Mouse (Mus musculus): Measurements from ENCODE around the gene Gja6. TPM values are rescaled to one million over a fixed set of nuclear protein-coding genes. Genes with fewer than 3 reads are reported as not detected.

Gene Gja6
- total RNA-seq, 2 experiments from 2014 or later, result 1.0 to 1.1 TPM

DNA sequence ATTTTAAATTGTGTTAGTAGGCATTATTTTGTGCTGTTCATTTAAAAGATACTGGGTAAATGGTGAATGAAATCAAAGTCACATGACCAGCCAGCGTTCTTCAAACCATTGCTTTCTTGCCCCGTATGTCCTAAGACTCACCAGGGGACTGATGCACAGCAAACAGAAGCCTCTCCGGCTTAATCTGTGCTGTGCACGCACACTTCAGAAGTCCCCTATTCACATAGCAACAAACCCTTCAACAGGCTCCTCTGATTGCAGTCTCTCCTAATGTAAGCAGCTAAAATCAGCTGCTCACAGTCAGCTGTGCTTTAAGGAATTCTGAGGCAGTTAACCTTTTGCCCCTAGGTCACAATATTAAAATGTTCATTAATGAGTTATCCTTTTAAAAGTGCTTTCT is 41.8 kb downstream of the Gja6 start:
- no peak for TF ChIP-seq CTCF (conservative IDR thresholded peaks at IDR 0.05)
- H3K27ac ChIP-seq, result no peak overlapping the region
- no peak for DNase-seq (ENCODE audit: low spot score in 2 of 2)
- H3K4me3 ChIP-seq, result no peak overlapping the region

GRCm38 (mm10) chrX:160863689-160864383 is 43.0 kb downstream of the Gja6 start:
- no peak for DNase-seq (ENCODE audit: low spot score in 2 of 2)
- TF ChIP-seq CTCF (conservative IDR thresholded peaks at IDR 0.05), result no peak
- no peak overlapping the region for H3K4me3 ChIP-seq
- H3K27ac ChIP-seq, result no peak overlapping the region

Other genes with a start within 250 kb of the Gja6 start
- under 1 TPM; 0.32 to 0.56 TPM for gene Ppef1, start 171.3 kb downstream of the Gja6 start, total RNA-seq (2021)
- under 1 TPM in 1 of 2 experiments, not detected in 1; 0.08 TPM for gene Rs1, start 139.0 kb downstream of the Gja6 start, total RNA-seq (2021)
- 100 to 1,000 TPM; 109 to 113 TPM for gene Cdkl5, start 87.7 kb upstream of the Gja6 start, total RNA-seq (2021)
- under 1 TPM; 0.84 to 0.93 TPM for gene Scml2, start 210.1 kb upstream of the Gja6 start, total RNA-seq (2021)